In the genomic region with DNA sequence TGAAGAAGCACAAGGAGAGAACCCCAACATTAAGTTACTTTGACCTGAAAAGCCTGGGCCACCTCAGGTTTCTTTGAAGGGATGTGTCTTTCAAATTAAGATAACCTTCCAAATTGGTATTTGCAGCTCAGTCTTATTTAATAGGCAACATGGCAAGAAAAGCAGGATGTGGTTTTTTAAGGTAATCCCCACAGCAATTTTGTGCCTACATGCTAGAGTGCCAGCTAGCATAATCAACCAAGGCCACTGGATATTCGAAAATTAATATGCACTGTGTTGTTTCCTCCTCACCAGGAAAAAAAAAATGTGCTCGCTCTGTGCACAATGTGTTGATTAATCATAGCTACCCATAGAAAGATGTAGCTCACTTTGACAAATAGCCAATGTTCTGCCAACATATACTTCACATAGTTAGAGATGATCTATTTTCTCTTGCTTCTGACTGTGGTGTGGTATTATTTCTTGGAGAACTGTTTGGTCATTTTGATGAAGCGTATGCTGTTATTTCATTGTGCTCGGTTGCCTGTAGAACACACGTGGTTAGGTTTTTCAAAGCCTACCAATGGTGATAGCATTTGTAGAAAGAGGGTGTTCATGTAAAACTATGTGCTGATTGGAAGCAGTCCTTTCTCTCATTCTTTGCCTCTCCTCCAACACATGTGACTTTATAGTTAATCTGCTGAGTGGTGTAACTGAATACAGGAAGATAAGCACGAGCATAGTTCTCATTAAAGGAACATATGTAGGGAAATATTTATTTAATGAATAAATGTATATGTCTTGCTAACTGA, we compare ENCODE assay signal across 11 mouse cellular contexts.
DNase-seq lines count a peak whose midpoint lies in the region; ATAC-seq lines count a peak whose summit lies in the region.
"Had no signal": no experiment of that assay in that cellular context is flagged by ENCODE, and none has a peak within 500 bp of the region (broad histone marks: within the 10 kb centered on the region; RNA-seq: fewer than 3 reads in every experiment).

No protein-coding gene starts in this region.

- H3K4me1 ChIP-seq in lung, embryonic 15.5 days, result peaks cover 11% of the 10 kb centered on the region; the same call in 1 of the 2 replicates
- H3K4me1 ChIP-seq in forebrain, embryonic 12.5 days, result peaks cover 21% of the 10 kb centered on the region
- no peaks in the 10 kb centered on the region for H3K4me1 ChIP-seq in liver, embryonic 11.5 days (replicated peaks; ENCODE audit: control insufficient read depth, insufficient read depth, low read length)

- 62% methylated on average over 6 of the region's 6 CpGs for WGBS in lung, embryonic 15.5 days
- WGBS in forebrain, embryonic 12.5 days, result 79% methylated on average over 6 of the region's 6 CpGs
- 75% methylated on average over 6 of the region's 6 CpGs for WGBS in liver, embryonic 11.5 days

- no peak overlapping the region for H3K27ac ChIP-seq in lung, embryonic 15.5 days
- H3K27ac ChIP-seq in forebrain, embryonic 12.5 days, result no peak overlapping the region
- H3K27ac ChIP-seq in liver, embryonic 11.5 days (ENCODE audit: low read depth, low read length), result no peak overlapping the region
- H3K27ac ChIP-seq: macrophage had no signal

- H3K9ac ChIP-seq in lung, embryonic 15.5 days, result no peak overlapping the region
- H3K9ac ChIP-seq in forebrain, embryonic 12.5 days, result no peak overlapping the region; the same call in 1 of the 2 replicates
- H3K9ac ChIP-seq in liver, embryonic 11.5 days (ENCODE audit: low read depth, low read length), result no peak overlapping the region

- ATAC-seq in lung, embryonic 15.5 days (ENCODE audit: borderline replicate concordance, extremely low read depth, low FRiP score, low TSS enrichment), result no peak
- ATAC-seq in forebrain, embryonic 12.5 days (ENCODE audit: low FRiP score), result no peak
- no peak for ATAC-seq in liver, embryonic 11.5 days (replicated peaks; ENCODE audit: low FRiP score)

- peak overlapping the region; percentile 66 for H3K4me2 ChIP-seq in lung, embryonic 15.5 days
- H3K4me2 ChIP-seq in forebrain, embryonic 12.5 days, result peak overlapping the region; percentile 25
- H3K4me2 ChIP-seq in liver, embryonic 11.5 days, result no peak overlapping the region

- no peak for DNase-seq in lung, postnatal 14 days
- DNase-seq in induced T-regulatory cell, adult 2 months (ENCODE audit: low read depth), result peak; percentile 3
- DNase-seq in telencephalon, adult 2 months (ENCODE audit: low read depth, low spot score), result peak; percentile 42
- DNase-seq in liver, embryonic 11.5 days (ENCODE audit: low spot score), result no peak
- DNase-seq in gastrocnemius, postnatal 25 days, result no peak
- DNase-seq: adrenal gland, adult 8-10 months; cerebellum, adult 9-10 months had no signal

- H3K27me3 ChIP-seq in lung, embryonic 15.5 days, result no peaks in the 10 kb centered on the region
- H3K27me3 ChIP-seq in forebrain, embryonic 12.5 days, result no peaks in the 10 kb centered on the region
- H3K27me3 ChIP-seq in liver, embryonic 11.5 days (replicated peaks; ENCODE audit: control insufficient read depth, insufficient read depth, low read length), result no peaks in the 10 kb centered on the region

- H3K4me3 ChIP-seq in lung, embryonic 15.5 days, result no peak overlapping the region
- H3K4me3 ChIP-seq in forebrain, embryonic 12.5 days (replicated peaks), result no peak overlapping the region; the same call in 1 of the 2 replicates
- H3K4me3 ChIP-seq in liver, embryonic 11.5 days (ENCODE audit: low read depth, low read length), result no peak overlapping the region

- no peaks in the 10 kb centered on the region for H3K9me3 ChIP-seq in lung, embryonic 15.5 days
- no peaks in the 10 kb centered on the region for H3K9me3 ChIP-seq in forebrain, embryonic 12.5 days
- H3K9me3 ChIP-seq in liver, embryonic 11.5 days (ENCODE audit: control insufficient read depth, low read length), result no peaks in the 10 kb centered on the region

- no peaks in the 10 kb centered on the region for H3K36me3 ChIP-seq in lung, embryonic 15.5 days
- no peaks in the 10 kb centered on the region for H3K36me3 ChIP-seq in forebrain, embryonic 12.5 days (replicated peaks)
- no peaks in the 10 kb centered on the region for H3K36me3 ChIP-seq in liver, embryonic 11.5 days (ENCODE audit: control insufficient read depth, insufficient read depth, low read length)
- H3K36me3 ChIP-seq: G1E had no signal

Comparison
In these comparisons a context has a peak if more than half of its experiments do, and no peak if none do; other contexts are left out.
1. DNase-seq: peak in induced T-regulatory cell, adult 2 months (single experiment) and telencephalon, adult 2 months (single experiment); none in lung, postnatal 14 days (single experiment), liver, embryonic 11.5 days (single experiment) and gastrocnemius, postnatal 25 days (single experiment).